Mouse (Mus musculus) G1E (cell line): ENCODE results near the gene Lsr. TPM values are rescaled to one million over a fixed set of nuclear protein-coding genes. Genes with fewer than 3 reads are reported as not detected.
"Not testable (repeated sequence)": the region's sequence is repeated elsewhere in the genome, so short reads cannot be mapped to it uniquely, and the experiment has no call there.

Experiments used
- ATAC-seq: 2 replicates; pipeline ENCODE4 v1.8.0; 2016; ENCODE audit warnings: mild to moderate bottlenecking; ENCODE audit not compliant: insufficient number of reproducible peaks, poor library complexity, low FRiP score, severe bottlenecking; ENCODE audit errors: extremely low read depth
- DNase-seq: peaks from one replicate; pipeline ENCODE4 v3.0.0; 2012; ENCODE audit warnings: low spot score
- H3K27me3 ChIP-seq: 2 replicates; pipeline ENCODE4 v1.6.1; 2012; ENCODE audit warnings: mild to moderate bottlenecking, low read length, inconsistent platforms; ENCODE audit not compliant: insufficient read depth
- H3K36me3 ChIP-seq: replicated peaks from 2 replicates; pipeline ENCODE3; 2012; ENCODE audit warnings: mild to moderate bottlenecking, inconsistent platforms
- H3K4me1 ChIP-seq: 2 replicates; pipeline ENCODE4 v1.6.1; 2012; ENCODE audit warnings: low read depth, low read length, inconsistent platforms, mixed read lengths; ENCODE audit not compliant: insufficient read depth
- H3K4me3 ChIP-seq: 2 replicates; pipeline ENCODE4 v1.5.1; 2012; ENCODE audit warnings: low read depth, mild to moderate bottlenecking, inconsistent platforms, low read length, moderate library complexity, mixed read lengths
- H3K9me3 ChIP-seq: replicated peaks from 2 replicates; pipeline ENCODE4 v1.6.1; 2012; ENCODE audit warnings: inconsistent platforms
- CTCF ChIP-seq: IDR thresholded peaks from 2 replicates; pipeline ENCODE4 v1.5.1; 2012; ENCODE audit warnings: low read depth, low read length, inconsistent platforms, mixed read lengths
- GATA1 ChIP-seq: IDR thresholded peaks from 2 replicates; pipeline ENCODE4 v1.6.1; 2012; ENCODE audit warnings: borderline replicate concordance, low read length, inconsistent platforms, mixed read lengths
- GATA2 ChIP-seq: IDR thresholded peaks from 2 replicates; pipeline ENCODE4 v1.6.1; 2012; ENCODE audit warnings: low read depth, low read length, inconsistent platforms, borderline replicate concordance
- POLR2AphosphoS5 ChIP-seq: IDR thresholded peaks from 2 replicates; pipeline ENCODE4 v1.6.1; 2012; ENCODE audit warnings: low read depth, low read length, inconsistent platforms; ENCODE audit not compliant: insufficient replicate concordance
- TAL1 ChIP-seq: conservative IDR thresholded peaks from 2 replicates; pipeline ENCODE4 v1.6.1; 2012; ENCODE audit warnings: low read depth, low read length, inconsistent platforms, mixed read lengths
- polyA plus RNA-seq: library from polyadenylated mRNA; stranded (reverse); fragments of >175 nt; gene quantifications from 2 replicates; pipeline ENCODE4 v1.2.3, GENCODE M21; 2012
- total RNA-seq, 2 experiments: library from RNA; stranded (forward) in 1 of 2; stranded (reverse) in 1 of 2; fragments of 200-1000 nt in 1 of 2; fragments of >200 nt in 1 of 2; fragmentation: Nextera tagmentation in 1 of 2; gene quantifications; 2 replicates each; pipeline ENCODE4 v1.2.3; 2014 to 2017

Lsr gene
- total and polyA plus RNA-seq, 3 experiments: 0.11 TPM; not detected in 2

- no peak within 1 kb of the TSS for H3K4me3 ChIP-seq
- H3K9me3 ChIP-seq: no peaks in the 10 kb centered on the region
- H3K27me3 ChIP-seq: no peaks in the 10 kb centered on the region; the same call in 1 of the 2 replicates
- H3K36me3 ChIP-seq: peaks cover 29% of the 10 kb centered on the region
- no peak for ATAC-seq
- DNase-seq: no peak
- H3K4me1 ChIP-seq: peaks cover 7% of the 10 kb centered on the region
- TF ChIP-seq CTCF (no peak), GATA1 (no peak), POLR2AphosphoS5 (no peak), TAL1 (no peak), GATA2 (no peak)
These were observed 29.2 kb downstream of the Lsr start, which contains the start of gene Hamp for GRCm38 (mm10) chr7:30943909-30944635. Hamp (minus strand) TSS chr7:30944032.

GRCm38 (mm10) chr7:30942365-30942764, 30.9 kb downstream of the Lsr start:
- not testable (repeated sequence) for H3K27me3 ChIP-seq, DNase-seq, H3K4me3 ChIP-seq, H3K4me1 ChIP-seq, H3K9me3 ChIP-seq, ATAC-seq
- peaks cover 17% of the 10 kb centered on the region for H3K36me3 ChIP-seq

DNA sequence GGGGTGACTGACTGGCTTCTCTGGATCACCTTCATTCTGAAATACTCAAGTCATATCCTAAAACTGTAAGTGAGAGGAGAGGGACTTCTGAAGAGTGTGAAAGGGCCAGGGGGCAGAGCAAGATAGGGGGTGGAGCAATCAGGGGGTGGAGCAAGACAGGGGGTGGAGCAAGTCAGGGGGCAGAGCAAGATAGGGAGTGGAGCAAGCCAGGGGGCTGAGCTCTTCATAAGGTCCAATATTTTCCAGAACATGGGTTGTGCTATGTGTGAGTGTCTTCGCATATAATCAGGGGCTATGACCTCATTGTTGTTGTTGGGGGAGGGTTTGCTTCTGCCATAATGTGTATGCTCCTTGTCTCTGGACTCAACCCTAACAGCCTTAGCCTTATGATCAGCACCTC, 33.2 kb downstream of the Lsr start:
- not testable (repeated sequence) for DNase-seq, H3K4me1 ChIP-seq, ATAC-seq, H3K4me3 ChIP-seq, H3K9me3 ChIP-seq, H3K27me3 ChIP-seq, H3K36me3 ChIP-seq

DNA sequence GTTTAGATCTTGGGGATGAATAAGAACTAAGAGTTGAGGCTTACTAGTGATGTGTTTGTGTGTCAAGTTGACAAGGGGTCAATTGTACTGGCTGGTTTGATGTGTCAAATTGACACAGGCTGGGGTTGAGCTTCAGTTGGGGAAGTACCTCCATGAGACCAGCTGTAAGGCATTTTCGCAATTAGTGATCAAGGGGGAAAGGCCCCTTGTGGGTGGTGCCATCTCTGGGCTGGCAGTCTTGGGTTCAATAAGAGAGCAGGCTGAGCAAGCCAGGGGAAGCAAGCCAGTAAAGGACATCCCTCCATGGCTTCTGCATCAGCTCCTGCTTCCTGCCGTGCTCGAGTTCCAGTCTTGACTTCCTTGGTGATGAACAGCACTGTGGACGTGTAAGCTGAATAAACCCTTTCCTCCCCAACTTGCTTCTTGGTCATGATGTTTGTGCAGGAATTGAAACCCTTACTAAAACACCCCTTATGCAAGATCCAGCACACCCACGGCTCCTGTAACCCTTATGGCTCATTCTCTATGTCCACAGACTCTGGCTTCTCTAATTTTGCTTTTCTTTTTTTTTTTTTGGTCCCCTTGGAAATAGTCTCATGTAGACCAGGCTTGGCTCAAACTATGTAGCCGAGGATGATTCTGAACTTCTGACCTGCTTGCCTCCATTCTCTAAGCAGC, 37.7 kb downstream of the Lsr start:
- ATAC-seq, H3K4me1 ChIP-seq, DNase-seq, H3K36me3 ChIP-seq, H3K9me3 ChIP-seq, H3K4me3 ChIP-seq, H3K27me3 ChIP-seq: not testable (repeated sequence)

DNA sequence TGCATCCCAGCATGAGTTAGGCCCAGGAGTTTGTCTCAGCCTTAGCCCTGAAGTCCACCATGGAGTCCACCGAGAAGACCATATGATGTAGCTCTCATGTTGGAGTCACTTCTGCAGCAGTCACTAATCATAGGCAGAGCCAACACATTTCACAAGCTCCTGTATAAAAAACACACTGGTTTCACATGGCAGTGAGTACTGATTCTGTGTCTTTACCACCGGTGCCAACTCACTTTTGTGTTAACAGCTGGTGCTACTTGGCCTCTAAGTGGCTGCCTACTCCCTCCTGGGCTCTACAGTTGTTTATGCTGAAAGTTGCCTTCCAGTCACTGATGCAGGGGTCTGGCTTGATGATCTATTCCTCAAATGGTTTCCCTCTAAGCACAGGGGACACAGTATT, 48.7 kb downstream of the Lsr start, which contains the start of gene Hamp2:
Hamp2 (minus strand) TSS at position 101 of the 400 bp plus-strand sequence.
- H3K36me3 ChIP-seq, H3K4me3 ChIP-seq, H3K9me3 ChIP-seq, DNase-seq, ATAC-seq, H3K4me1 ChIP-seq, H3K27me3 ChIP-seq: not testable (repeated sequence)

GRCm38 (mm10) chr7:30924071-30924470, 49.2 kb downstream of the Lsr start:
- Histone ChIP-seq H3K4me1 (0 out of 2 replicates have a peak, but pooled peaks cover 3% of the 10 kb centered on the region), H3K9me3 (no peaks in the 10 kb centered on the region), H3K27me3 (no peaks in the 10 kb centered on the region), H3K36me3 (no peaks in the 10 kb centered on the region), H3K4me3 (no peak overlapping the region)
- no peak for TF ChIP-seq CTCF
- ATAC-seq: no peak
- DNase-seq: no peak

GRCm38 (mm10) chr7:30922490-30922889, 50.8 kb downstream of the Lsr start:
- not testable (repeated sequence) for H3K27me3 ChIP-seq, H3K9me3 ChIP-seq, ATAC-seq, H3K4me3 ChIP-seq, H3K36me3 ChIP-seq, H3K4me1 ChIP-seq, DNase-seq
